Mouse (Mus musculus) MEL-GATA-1-ER (cell line): ENCODE measurements around the gene Anks3.

Source experiments
- DNase-seq: peaks from one replicate; pipeline ENCODE4 v3.0.0-alpha.2; 2012; ENCODE audit warnings: low read depth; ENCODE audit errors: extremely low read depth

Gene Anks3

DNA sequence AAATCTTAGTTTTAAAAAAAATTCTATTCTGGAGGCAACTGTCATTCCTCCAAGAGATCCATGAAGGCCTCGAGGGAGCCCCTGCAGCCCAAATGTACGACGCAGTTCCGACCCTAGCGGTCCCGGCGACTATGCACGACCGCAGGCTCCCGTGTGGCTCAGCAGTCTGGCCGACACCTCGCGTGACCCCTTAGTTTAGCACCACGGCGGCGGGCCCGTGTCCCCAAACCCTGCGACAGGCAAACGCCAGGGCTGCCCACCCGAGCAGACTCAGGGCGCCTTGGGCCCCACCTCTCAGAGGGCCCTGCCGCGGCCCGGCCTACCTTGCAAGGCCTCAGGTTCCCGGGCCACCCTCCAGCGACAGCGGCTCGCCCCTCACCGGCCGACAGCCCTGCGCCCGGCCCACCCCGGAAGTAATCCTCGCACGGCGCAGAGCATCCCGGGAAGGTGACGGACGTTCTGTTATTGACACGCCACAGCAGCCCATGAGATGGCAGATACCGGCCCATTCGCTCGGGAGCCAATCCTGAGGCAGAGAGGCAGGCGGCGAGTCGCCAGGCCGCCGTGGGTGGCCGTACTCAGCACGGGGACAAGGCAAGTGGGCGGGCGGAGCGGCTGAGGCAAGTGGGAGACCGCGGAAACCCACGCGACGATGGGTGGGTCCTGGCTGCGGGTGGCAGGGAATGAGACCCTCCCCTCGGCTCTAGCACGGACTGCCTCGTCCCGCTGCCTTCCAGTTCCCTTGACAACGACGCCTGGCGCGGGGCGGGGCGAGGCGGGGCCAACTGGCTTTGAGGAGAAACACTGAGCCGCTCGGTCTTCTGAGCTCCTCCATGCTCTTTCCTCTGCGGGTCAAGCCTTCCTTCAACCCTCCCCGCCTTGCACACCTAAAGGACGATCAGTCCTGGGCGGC is at the start of gene Anks3:
TSS of gene Anks3 (minus strand) at position 409 of the 913 bp plus-strand sequence.
- DNase-seq: peak; percentile 85

DNA sequence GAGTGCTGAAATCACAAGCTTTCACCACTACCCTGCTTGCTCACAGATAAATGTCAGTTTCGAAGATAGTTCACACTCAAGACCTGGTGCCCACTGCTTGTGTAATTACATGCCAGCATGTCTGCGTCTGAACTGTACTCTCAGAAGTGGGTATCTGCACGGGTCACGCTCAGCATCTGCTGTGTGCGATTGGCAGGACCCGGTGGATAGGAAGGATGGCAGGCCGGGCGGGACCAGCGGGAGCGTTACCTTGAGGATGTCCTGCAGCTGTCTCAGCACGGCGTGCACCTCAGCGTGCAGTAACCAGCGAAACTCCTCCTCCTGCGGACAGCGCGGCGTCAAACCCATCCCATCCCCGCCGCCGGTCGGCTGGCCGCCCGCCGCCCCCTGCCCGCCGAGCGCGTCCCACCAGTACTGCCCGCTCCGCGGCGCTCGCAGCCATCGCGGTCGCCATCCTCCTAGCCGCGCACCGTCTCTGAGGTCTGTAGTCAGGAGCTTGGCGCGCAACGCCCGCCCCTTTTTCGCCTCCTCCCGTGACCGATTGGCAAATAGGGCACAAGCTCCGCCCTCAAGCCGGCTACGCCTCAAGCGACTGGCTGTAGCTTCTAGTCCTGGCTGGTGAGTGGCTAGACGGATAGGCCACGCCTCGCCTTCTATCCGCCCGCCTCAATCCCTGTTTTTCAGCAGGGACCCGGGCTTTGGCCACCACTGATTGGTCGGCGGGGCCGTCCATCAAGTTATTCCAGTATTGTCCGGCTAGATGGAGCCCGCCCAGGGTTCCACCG is 49.2 kb upstream of the Anks3 start, which contains the start of gene Rogdi:
TSS of gene Rogdi (minus strand) at position 500 of the 785 bp plus-strand sequence.
- peak; percentile 96 for DNase-seq

DNA sequence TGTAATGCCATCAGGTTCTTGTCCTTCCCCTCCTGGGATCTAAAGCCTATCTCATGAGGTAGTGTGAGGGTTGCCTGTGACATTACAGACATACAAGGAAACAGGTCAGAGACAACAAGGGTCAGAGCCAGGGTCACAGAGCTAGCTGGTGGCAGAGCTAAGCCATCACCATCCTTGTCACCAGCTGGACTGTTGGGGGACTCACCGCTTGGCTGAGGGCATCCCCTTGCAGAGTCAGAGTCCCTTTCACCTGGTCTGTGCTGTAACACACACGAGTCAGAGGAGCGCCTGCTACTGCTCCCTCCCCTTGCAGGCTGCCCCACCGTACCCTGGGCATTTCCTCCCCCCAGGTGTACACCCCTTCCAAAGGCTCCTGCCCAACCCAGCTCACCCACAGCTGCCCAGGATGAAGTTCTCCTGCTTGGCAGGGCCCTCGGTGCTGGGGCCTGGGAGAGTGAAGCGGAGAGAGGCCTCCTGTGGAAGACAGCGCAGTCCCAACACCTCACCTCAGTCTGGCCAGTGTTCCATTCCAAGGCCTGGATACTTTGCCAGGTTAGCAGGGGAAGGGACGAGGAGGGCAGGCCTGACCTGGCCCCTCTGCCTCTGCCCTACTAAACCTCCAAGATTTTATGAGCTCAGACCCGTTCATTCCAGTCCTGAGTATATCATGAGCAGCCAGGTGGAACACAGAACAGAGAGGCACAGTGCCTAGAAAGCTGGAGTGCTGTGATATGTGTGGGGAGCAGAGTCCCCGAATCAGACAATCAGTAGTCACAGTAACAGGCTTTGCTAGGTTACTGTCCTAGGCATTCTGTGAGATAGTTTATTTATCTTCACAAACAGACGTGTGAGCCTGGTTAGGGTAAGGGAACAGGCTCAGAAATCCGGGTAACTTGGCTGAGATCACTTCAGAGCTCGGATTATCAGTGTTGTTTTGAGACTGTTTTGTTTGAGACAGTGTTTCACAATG is 48.3 kb upstream of the Anks3 start:
- DNase-seq: peak; percentile 77

DNA sequence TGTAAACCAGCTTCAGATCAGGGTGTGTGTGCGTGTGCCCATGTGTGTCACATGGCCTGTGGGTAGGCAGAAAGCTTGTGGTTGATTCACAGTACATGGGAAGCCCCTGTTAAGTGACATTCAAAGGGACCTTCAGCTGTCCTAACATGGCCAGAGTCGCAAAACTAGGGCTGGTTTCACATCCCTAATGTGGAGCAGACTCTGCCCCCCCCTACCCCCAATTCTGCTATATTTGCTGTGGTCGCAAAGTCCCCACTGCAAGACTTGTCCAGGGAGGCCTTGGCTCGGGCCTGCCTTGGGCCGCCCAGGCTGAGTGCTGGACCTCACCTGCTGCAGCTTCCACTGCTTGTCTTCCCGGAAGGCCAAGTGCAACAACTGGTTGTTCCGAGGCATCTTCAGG is 47.3 kb upstream of the Anks3 start:
- no peak for DNase-seq

DNA sequence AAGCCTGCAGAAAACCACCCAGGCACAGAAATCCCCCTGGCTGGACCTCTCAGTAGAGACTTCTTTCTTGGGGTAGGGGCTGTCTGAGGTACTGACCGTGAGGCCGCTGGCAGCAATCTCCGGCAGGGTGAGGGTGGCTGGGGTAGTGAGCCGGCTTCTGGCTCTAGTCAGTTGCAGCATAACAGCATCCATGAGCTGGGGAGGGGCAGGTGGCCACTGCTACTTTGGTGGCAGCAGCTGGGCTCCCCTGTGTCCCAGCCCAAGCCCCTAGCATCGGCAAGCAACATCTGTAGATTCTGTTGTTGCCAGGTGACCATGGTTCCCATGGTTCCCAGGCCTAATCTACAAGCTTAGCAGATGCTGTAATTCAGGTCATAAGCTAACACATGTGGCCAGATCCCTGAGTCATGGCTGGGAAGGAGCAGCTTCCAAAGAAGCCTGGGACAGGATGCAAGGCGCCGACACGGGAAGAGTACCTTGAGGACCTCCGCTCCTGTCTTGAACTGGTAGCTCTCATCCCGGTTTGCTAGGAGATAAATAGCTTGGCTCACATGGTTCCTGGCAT is 46.4 kb upstream of the Anks3 start:
- DNase-seq: no peak

DNA sequence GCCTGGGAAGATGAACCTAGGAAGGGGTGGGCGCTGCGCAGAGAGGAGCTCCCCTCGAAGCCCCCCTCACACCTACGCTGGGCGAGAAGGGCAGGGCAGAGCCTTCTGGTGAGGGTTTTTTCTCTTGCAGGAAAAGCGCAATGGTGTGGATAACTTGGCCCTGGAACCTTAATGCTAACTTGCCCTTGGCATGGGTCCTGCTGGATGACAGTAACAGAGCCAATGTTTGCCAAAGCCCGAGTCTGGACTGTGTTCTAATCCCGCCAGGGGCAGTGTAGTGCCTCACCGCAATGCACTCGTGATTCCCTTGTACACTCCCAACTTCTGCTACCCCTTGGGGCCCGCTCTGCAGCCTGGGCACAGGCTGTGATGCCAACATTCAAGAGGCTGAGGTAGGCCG is 44.1 kb upstream of the Anks3 start:
- DNase-seq: no peak

DNA sequence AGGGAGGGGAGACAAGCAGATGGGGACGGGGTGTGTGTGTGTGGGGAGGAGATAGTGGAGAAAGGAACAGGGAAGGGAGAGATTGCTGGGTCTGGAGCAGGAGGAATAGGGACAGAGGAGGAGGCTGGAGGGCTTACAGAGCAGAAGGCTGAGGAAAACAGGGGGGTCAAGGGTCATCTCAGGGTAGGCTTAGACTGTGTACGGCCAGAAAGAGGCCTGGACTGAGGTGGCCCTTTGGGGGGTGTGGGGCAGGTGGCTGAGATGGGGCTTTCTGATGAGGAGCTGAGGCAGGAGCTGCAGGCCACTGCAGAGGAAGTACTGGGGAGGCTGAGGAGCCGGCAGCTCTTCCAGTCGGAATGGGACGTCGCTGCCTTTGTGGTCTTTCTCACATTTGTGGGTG is 43.5 kb upstream of the Anks3 start:
- no peak for DNase-seq

DNA sequence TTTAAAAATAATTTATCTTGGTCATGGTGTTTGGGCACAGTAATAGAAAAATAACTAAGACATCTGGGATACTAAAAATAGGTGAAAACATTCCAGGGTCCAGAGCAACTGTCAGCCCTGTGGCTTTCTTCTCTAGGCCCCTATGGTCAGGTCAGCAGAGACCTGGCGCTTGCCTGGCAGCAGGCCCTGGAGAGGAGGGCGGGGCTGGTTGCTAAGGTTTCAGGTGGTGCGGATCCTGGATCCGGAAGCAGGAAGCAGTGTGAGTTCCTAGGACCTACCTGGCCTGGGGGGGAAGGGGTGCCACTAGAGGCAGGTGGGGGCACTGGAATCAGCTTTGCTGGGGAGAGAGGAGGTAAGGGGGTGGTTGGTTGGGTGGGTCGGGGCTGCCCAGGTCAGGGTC is 43.1 kb upstream of the Anks3 start, which contains the start of gene Smim22:
TSS of gene Smim22 (plus strand) at position 222 of the 400 bp plus-strand sequence.
- DNase-seq: no peak

DNA sequence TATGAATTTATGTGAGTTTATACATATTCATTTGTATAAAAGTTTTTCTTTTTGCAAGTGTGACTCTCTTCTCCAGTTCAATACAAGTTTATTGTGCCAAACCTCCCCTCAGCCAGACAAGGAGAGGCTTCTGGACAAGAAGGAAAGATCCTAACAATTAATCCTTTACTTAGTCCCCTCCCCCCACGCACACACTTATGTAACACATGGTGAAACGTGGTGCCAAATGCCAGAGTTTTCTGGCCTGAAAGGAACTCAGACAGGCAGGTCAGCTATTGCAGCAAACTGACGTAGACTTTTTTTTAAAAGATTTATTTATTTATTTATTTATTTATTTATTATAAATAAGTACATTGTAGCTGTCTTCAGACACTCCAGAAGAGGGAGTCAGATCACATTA is 36.6 kb upstream of the Anks3 start:
- no peak for DNase-seq

DNA sequence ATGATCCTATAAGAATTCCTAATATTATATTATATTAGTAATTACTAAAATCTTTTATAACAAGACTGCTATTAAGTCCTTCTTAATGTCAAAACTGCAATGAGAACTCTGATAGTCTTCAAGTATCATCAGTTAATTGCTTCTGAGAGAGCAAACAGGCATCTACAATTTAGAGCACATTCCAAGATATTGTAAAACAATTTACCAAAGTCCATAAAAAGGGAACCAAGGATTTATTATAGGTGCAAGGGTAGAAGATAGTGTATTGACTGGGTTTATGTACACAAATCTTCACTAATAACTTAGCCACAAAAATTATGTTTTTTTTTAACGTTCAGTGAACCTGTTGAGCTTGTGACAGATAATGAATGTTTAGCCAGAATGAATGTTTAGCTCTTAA is 35.0 kb upstream of the Anks3 start:
- DNase-seq: no peak

DNA sequence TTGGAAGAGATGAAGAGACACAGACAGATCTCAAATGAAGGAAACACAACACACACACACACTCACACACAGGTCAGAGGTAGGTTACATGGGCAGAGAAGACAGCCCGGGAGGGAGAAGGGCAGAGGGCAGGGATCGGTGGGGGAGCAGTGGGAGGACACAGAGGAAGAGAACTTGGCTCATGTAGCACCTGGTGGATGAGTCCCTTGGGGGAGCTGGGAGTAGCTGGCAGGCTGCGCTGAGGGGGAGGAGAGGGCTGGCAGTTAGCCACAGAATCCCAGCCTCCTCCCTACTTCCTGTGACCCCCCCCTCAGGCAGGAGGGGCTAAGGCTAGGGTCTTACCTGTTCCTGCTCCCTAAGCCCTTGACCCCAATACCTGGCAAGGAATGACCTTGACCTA is 33.5 kb upstream of the Anks3 start, which contains the start of gene Sept12:
TSS of gene Sept12 (minus strand) at position 300 of the 400 bp plus-strand sequence.
- DNase-seq: no peak

DNA sequence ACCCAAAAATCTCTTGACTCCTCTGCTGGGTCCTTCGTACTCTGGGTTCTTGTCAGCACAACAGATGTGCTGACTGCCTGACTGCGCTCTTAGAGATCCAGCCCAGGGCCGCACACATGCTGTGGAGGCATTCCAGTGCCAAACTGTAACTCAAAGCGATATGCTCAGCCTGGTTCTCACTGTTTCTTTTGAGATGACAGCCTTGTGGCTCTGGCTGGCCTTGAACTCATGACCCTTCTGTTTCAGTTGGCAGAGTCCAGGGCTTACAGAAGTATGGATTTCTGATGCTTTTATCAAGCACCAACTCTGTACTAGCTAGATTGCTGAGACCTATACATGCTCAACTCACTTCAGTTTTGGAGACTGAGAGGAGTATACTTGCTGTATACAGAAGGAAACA is 29.3 kb upstream of the Anks3 start:
- DNase-seq: no peak

DNA sequence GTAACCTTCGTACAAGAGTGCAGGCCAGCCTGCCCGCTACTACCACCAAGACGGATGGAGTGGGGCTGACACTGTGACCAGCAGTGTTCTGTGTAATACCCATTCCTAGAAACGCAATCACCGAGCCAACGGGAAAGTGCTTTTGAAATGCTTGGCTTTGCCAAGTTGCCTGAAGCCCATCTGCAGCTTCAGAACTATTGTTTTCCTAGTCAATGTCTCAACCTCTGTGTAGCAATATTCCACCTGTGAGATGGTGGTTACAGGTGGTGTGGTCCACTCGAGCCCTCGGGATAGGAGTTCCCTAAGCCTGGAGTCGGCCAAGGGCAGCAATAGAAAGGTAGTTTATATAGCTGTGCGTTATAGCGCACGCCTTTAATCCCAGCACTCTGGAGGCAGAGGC is 20.7 kb upstream of the Anks3 start:
- DNase-seq: no peak

DNA sequence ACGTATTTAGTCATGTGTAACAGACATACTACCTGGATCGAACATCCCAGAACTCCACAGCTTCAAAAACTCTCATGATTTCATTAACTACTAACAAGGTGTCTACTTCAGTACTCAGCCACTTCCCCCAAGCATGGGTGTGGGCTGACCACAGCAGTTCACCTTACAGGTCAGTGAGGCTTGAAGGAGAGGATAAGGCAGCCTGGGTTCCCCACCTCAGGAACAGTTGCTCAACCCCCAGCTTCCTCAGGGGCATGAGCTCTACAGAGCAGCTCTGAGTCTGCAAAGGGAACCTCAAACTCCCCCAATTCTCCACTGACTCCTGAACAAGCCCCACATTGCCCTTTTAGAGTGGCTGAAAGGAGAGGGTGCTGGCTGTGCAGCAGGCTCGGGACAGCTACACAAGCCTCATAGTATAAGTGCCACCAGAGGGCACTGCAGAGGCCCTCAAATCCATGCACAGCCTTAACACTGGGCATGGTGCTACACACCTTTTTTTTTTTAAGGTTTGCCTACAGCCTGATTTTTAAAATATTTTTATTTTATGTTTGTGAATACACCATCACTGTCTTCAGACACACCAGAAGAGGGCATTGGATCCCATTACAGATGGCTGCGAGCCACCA is 15.9 kb upstream of the Anks3 start:
- DNase-seq: peak; percentile 17

DNA sequence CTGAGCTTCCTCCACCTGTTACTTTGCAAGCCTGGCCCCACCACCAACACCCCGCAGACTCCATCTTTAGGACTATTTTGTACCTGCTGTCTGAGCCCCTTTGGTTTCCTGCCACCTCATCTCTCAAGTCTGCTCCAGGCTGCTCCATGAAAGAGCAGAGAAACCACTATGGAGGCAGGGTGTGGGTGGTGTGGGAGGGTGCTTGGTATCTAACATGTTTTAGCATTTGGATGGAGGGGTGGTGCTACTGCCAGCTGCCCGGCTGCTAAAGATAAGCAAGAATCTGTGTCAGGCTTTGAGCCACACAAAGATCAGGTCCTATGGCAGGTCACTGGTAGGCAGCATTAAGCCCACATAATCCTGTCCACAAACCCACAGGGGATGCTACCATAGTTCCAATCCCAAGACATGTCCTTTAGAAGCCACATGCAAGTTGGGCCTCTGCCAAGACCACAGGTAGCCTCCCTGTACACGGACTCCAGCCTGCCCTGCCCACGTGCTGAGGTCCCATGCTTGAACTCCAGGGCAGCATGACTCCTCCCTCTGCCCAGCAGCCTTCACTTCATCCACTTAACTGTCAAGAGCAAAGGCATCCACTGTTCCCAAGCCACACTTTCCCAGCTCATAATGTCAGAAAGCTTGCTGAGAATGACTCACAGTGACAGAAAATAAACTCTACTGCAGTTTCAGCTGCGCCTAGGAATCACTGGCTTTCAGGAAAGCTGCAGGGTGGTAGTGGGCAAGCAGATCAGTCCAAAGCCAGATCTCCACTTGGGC is 14.5 kb upstream of the Anks3 start:
- DNase-seq: no peak

DNA sequence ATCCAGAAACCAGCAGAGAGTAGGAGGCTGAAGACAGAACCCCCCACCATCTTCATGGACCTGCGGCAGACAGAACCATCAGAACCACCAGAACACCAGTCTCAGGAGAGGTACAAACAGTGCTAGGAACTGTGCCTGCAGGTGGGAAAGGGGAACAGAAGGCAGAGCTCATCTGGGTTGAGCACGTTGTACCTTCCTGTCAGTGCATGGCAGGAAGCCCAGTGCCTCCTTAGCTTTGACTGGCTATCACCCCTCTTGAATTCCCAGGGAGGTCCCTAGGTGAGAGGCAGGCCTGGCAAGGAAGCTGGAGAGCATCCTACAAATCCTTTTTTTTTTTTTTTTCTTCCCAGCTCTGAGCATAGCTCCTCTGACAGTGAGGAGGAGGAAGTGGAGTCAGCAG is 12.2 kb upstream of the Anks3 start:
- DNase-seq: no peak

DNA sequence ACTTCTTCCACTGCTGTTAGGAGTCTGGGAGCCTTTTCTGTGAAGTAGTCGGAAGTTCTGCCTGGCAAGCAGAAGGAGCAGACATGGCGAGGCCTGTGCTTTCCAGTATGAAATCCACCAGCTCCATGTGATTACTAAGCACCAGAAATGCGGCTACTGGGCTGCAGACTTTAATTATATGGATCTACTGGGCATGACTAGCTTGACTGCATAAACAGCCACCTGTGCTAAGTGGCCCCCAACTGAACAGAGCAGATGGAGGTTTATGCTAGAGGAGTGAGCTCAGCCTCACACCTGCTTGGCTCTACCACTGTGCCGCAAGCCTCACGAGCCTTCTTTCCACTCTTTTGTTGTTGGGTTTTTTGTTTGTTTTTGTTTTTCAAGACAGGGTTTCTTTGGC is 10.5 kb upstream of the Anks3 start:
- no peak for DNase-seq

DNA sequence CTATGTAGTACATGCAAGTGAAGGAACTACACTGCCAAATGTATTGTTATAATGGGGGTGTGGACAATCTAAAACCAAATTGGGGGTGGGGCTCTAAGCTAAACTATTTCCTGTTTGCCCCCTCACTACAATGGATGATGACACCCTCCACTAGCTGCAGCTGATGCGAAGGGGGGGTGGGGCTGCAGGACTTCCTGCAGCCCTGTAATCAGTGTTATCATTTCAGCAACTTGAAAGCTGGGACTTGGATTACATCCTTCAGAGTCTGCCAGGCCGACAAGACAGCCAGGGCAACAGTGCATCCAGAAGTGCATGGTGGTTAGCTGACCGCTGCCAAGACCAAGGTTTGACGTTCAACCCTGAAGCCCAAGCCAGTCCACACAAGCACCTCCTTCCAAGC is 7.6 kb upstream of the Anks3 start:
- no peak for DNase-seq

DNA sequence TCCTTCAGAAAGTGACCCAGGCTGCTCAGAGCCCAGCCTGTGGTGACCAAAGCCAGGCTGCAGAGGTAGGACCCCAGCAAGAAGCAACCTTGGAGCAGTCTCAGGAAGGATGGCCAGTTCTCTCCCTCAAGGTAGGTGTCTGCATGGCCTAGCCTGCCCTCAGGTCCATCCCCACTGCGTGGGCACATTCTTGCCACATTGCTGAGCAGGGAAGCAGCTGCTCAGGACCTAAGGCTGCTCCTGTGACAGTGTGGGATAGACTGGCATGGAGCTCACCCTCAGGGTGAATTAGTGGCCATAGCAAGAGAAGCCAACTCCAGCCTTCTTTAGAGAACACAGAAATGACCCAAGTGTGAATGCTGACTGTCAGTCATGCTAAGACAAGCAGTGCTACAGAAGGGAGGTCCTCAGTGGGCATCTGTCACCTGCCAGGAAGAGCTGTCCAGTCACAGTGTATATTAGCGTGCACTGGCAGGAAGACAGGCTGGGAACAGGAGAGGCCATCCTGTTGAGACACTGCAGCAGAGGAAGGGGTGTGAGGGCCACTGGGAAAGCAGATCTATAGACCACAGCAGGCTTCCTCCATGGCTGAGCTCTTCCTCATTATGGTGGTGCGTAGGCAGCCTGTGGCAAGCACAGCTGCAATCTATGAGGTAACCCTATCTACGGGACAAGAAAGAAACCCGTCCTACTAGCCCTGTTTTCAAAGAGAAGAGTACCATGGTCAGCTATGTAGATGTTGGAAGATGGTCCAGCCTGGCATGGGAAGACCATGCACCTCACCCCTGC is 5.2 kb upstream of the Anks3 start:
- peak; percentile 4 for DNase-seq
